Mouse (Mus musculus) adrenal gland, postnatal 10 days (tissue): ENCODE results near the gene Pgm5. TPM values are rescaled to one million over a fixed set of nuclear protein-coding genes. Genes with fewer than 3 reads are reported as not detected.
A peak's percentile ranks its signal among the peaks of the same experiment; 100 is the strongest.
"Not testable (repeated sequence)": the region's sequence is repeated elsewhere in the genome, so short reads cannot be mapped to it uniquely, and the experiment has no call there.

ENCODE experiments used
- DNase-seq: peaks from one replicate; pipeline ENCODE4 v3.0.0; 2021; ENCODE audit warnings: mixed read lengths
- total RNA-seq, 2 experiments: library from RNA; stranded (reverse); gene quantifications; 2 replicates each; pipeline ENCODE4 v1.2.3; 2021

Gene Pgm5
- total RNA-seq, 2 experiments from 2014 or later: 47.4 to 48.7 TPM

- DNase-seq: no peak
These were observed 157.3 kb downstream of the Pgm5 start for GRCm38 (mm10) chr19:24704326-24704725.

GRCm38 (mm10) chr19:24703680-24704079 is 158.0 kb downstream of the Pgm5 start:
- no peak for DNase-seq

GRCm38 (mm10) chr19:24703168-24703567 is 158.5 kb downstream of the Pgm5 start:
- not testable (repeated sequence) for DNase-seq

GRCm38 (mm10) chr19:24701716-24702115 is 159.9 kb downstream of the Pgm5 start:
- DNase-seq: peak; percentile 16

- DNase-seq: no peak
These were observed 161.0 kb downstream of the Pgm5 start for GRCm38 (mm10) chr19:24700664-24701063.

GRCm38 (mm10) chr19:24699910-24700309 is 161.7 kb downstream of the Pgm5 start:
- DNase-seq: no peak

- no peak for DNase-seq
These were observed 162.5 kb downstream of the Pgm5 start for GRCm38 (mm10) chr19:24699196-24699595.

- no peak for DNase-seq
These were observed 163.0 kb downstream of the Pgm5 start for GRCm38 (mm10) chr19:24698651-24699050.

- no peak for DNase-seq
These were observed 163.7 kb downstream of the Pgm5 start for GRCm38 (mm10) chr19:24697946-24698345.

- no peak for DNase-seq
These were observed 169.0 kb downstream of the Pgm5 start for GRCm38 (mm10) chr19:24692691-24693090.

GRCm38 (mm10) chr19:24689531-24689930 is 172.1 kb downstream of the Pgm5 start:
- DNase-seq: no peak

- DNase-seq: no peak
These were observed 173.3 kb downstream of the Pgm5 start for GRCm38 (mm10) chr19:24688327-24688726.

GRCm38 (mm10) chr19:24686411-24686810 is 175.2 kb downstream of the Pgm5 start:
- DNase-seq: no peak

- DNase-seq: peak; percentile 54
These were observed 178.5 kb downstream of the Pgm5 start for GRCm38 (mm10) chr19:24683016-24683720.

GRCm38 (mm10) chr19:24677242-24677984 is 184.2 kb downstream of the Pgm5 start:
- no peak for DNase-seq

- DNase-seq: no peak
These were observed 185.2 kb downstream of the Pgm5 start for GRCm38 (mm10) chr19:24676429-24676828.

GRCm38 (mm10) chr19:24673762-24674161 is 187.9 kb downstream of the Pgm5 start, which contains the start of gene Tmem252:
Gene Tmem252 (plus strand): TSS chr19:24674008.
- no peak for DNase-seq

GRCm38 (mm10) chr19:24673331-24673730 is 188.3 kb downstream of the Pgm5 start:
- DNase-seq: no peak

GRCm38 (mm10) chr19:24672366-24672960 is 189.2 kb downstream of the Pgm5 start:
- no peak for DNase-seq

- DNase-seq: no peak
These were observed 190.1 kb downstream of the Pgm5 start for GRCm38 (mm10) chr19:24671571-24671970.

- no peak for DNase-seq
These were observed 194.1 kb downstream of the Pgm5 start for GRCm38 (mm10) chr19:24667527-24667926.

- no peak for DNase-seq
These were observed 195.9 kb downstream of the Pgm5 start for GRCm38 (mm10) chr19:24665771-24666170.

GRCm38 (mm10) chr19:24662346-24662745 is 199.3 kb downstream of the Pgm5 start:
- no peak for DNase-seq
